Mouse (Mus musculus) midbrain, embryonic 10.5 days (tissue): ENCODE results near the gene Olfr792. TPM values are rescaled to one million over a fixed set of nuclear protein-coding genes. Genes with fewer than 3 reads are reported as not detected.

Experiments
- DNase-seq: peaks from one replicate; pipeline ENCODE4 v3.0.0-alpha.2; 2017; ENCODE audit warnings: low spot score
- H3K27ac ChIP-seq: fragments of 300-500 bp; sonication (generic); replicated peaks from 2 replicates; pipeline ENCODE4 v1.5.1; 2016; ENCODE audit warnings: mild to moderate bottlenecking
- H3K27me3 ChIP-seq: fragments of 300-500 bp; sonication (generic); 2 replicates; pipeline ENCODE4 v1.6.1; 2016; ENCODE audit warnings: low read depth, mild to moderate bottlenecking; ENCODE audit not compliant: poor library complexity, severe bottlenecking
- H3K36me3 ChIP-seq: fragments of 300-500 bp; sonication (generic); 2 replicates; pipeline ENCODE4 v1.6.1; 2016; ENCODE audit warnings: mild to moderate bottlenecking, moderate library complexity
- H3K4me1 ChIP-seq: fragments of 300-500 bp; sonication (generic); 2 replicates; pipeline ENCODE4 v1.6.1; 2016
- H3K4me3 ChIP-seq: fragments of 300-500 bp; sonication (generic); 2 replicates; pipeline ENCODE4 v1.5.1; 2016; ENCODE audit warnings: mild to moderate bottlenecking, moderate library complexity
- H3K9me3 ChIP-seq: fragments of 300-500 bp; sonication (generic); replicated peaks from 2 replicates; pipeline ENCODE4 v1.6.1; 2016; ENCODE audit warnings: mild to moderate bottlenecking
- WGBS: fragments of 180-500 bp; shearing (Covaris S2); methylation state at CpG from one replicate; pipeline ENCODE4 v1.1.7; 2016; 5-methylcytosine and 5-hydroxymethylcytosine counted together
- microRNA-seq: library from miRNA; unstranded; fragments of <30 nt; microRNA quantifications from one replicate; pipeline ENCODE4, GENCODE M21; 2017
- polyA plus RNA-seq: library from polyadenylated mRNA; unstranded; fragments of >200 nt; fragmentation: Nextera tagmentation; extraction: Ambion mirVana; gene quantifications from 2 replicates; pipeline ENCODE4 v1.2.1, GENCODE M21; 2016

The Olfr792 gene
- not detected in 2 replicates for polyA plus RNA-seq

DNA sequence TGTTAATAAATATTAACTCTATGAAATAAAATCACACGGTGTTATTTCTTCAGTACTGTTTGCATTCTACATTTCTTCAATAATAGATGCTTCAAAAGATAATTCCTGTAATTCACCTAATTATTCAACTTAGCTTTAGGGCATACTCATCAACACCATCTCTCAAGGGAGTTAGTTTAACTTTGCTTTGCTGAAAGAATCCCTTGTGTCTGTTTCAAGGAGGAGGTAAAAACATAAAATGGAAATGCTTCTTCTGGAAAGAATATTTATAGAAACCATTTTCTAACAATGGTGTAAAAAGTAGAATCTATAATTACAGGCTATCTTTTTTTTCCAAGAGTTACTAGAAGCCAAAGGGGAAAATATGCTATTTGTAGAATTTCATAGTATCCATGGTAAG, at the start of gene Olfr792:
Gene Olfr792 (plus strand): TSS at position 301 of the 400 bp plus-strand sequence.
- no peak for DNase-seq
- peaks cover 9% of the 10 kb centered on the region; the same call in 1 of the 2 replicates for H3K9me3 ChIP-seq
- H3K27me3 ChIP-seq = no peaks in the 10 kb centered on the region
- no peak within 1 kb of the TSS for H3K4me3 ChIP-seq
- WGBS = 83% methylated on average over 1 of the region's 1 CpGs
- H3K36me3 ChIP-seq = no peaks in the 10 kb centered on the region
- H3K4me1 ChIP-seq = no peaks in the 10 kb centered on the region
- H3K27ac ChIP-seq = no peak within 1 kb of the TSS

DNA sequence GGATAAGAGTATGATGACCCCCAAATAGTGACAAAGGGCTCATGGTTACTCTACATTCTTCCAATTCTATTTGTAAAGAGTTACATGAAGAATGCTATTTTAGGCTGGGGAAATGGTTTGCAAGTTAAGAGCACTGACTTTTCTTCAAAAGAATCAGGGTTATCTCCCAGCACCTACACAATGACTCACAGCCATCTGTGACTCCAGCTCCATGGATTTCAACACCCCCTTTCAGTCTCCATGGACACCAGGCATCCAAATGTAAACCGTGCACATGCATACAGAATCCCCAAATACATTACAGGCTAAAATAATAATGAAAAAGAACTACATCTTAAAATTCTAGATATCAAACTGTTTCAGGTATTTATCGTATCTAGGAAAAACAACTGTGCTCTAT, 48.9 kb upstream of the Olfr792 start:
- H3K9me3 ChIP-seq = no peaks in the 10 kb centered on the region
- WGBS = 88% methylated on average over 2 of the region's 2 CpGs
- no peaks in the 10 kb centered on the region for H3K4me1 ChIP-seq
- H3K4me3 ChIP-seq = no peak overlapping the region
- no peak overlapping the region for H3K27ac ChIP-seq
- no peak for DNase-seq
- no peaks in the 10 kb centered on the region for H3K36me3 ChIP-seq
- no peaks in the 10 kb centered on the region for H3K27me3 ChIP-seq

GRCm38 (mm10) chr10:129498192-129498591, 40.8 kb upstream of the Olfr792 start, which contains the start of gene Olfr790:
Gene Olfr790, plus strand, starts transcription at chr10:129498492.
- Histone ChIP-seq H3K9me3 (no peaks in the 10 kb centered on the region), H3K27ac (no peak within 1 kb of the TSS), H3K4me3 (no peak within 1 kb of the TSS), H3K4me1 (no peaks in the 10 kb centered on the region), H3K27me3 (no peaks in the 10 kb centered on the region), H3K36me3 (no peaks in the 10 kb centered on the region)
- DNase-seq = no peak

- Histone ChIP-seq H3K27me3 (no peaks in the 10 kb centered on the region), H3K4me1 (no peaks in the 10 kb centered on the region), H3K9me3 (no peaks in the 10 kb centered on the region), H3K27ac (no peak within 1 kb of the TSS), H3K4me3 (no peak within 1 kb of the TSS), H3K36me3 (no peaks in the 10 kb centered on the region)
- 78% methylated on average over 3 of the region's 3 CpGs for WGBS
- DNase-seq = no peak
Observed at GRCm38 (mm10) chr10:129521492-129521891, 17.5 kb upstream of the Olfr792 start, which contains the start of gene Olfr791. Gene Olfr791, plus strand, starts transcription at chr10:129521792.

DNA sequence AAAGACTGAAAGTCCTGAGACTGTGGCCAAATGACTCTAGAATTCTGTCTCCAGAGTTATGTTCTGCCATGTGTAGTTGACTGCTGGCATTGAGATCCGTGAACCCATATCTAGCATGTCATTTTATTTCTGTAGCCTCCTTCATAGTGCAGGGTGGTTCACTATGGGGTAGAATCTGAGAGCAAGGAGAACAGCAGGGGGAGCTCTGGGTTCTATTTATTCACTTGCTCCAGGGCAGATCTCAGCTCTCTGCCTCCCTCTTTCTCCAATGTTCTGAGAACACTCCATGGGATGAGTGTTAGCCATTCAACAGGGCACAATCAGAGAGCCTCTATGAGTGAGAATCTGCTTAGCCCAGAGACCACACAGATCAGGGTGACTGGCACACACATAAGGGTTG, 10.4 kb downstream of the Olfr792 start:
- Histone ChIP-seq H3K36me3 (no peaks in the 10 kb centered on the region), H3K4me1 (no peaks in the 10 kb centered on the region), H3K27me3 (no peaks in the 10 kb centered on the region), H3K4me3 (no peak overlapping the region), H3K9me3 (peaks cover 5% of the 10 kb centered on the region; the same call in 1 of the 2 replicates), H3K27ac (no peak overlapping the region)
- no peak for DNase-seq
- 50% methylated on average over 1 of the region's 1 CpGs for WGBS

DNA sequence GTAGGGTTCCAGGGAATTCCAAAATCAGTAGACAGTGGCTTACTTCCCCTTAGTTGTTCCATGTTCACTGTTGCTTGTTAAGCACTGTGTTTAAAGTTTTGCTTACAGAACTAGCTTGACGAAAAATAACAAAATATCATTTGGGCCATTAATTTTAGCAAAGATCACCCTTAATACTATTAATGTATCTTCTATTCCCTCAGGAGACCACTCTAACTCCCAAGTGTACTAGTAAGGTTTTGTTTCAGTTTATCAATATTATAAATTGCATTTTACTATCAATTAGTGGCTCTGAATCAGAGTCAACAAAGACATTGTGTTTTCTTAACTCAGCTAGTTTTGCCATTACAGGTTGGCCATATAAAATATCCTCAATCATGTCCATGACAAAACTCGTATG, 28.4 kb downstream of the Olfr792 start, which contains the start of gene Olfr794:
Gene Olfr794 (plus strand): TSS at position 301 of the 400 bp plus-strand sequence.
- H3K36me3 ChIP-seq = no peaks in the 10 kb centered on the region
- WGBS = 79% methylated on average over 2 of the region's 2 CpGs
- no peak within 1 kb of the TSS for H3K4me3 ChIP-seq
- no peaks in the 10 kb centered on the region for H3K4me1 ChIP-seq
- H3K27ac ChIP-seq = no peak within 1 kb of the TSS
- H3K27me3 ChIP-seq = no peaks in the 10 kb centered on the region
- 0 out of 2 replicates have a peak, but pooled peaks cover 4% of the 10 kb centered on the region for H3K9me3 ChIP-seq
- no peak for DNase-seq

- Histone ChIP-seq H3K27ac (no peak overlapping the region), H3K4me1 (no peaks in the 10 kb centered on the region), H3K27me3 (no peaks in the 10 kb centered on the region), H3K4me3 (no peak overlapping the region), H3K36me3 (no peaks in the 10 kb centered on the region), H3K9me3 (no peaks in the 10 kb centered on the region)
- no peak for DNase-seq
- WGBS = 84% methylated on average over 1 of the region's 1 CpGs
Observed at GRCm38 (mm10) chr10:129577066-129577465, 38.1 kb downstream of the Olfr792 start.

Small RNAs within 50 kb of the gene (microRNA-seq; reads per million reads assigned to microRNA genes)
- not detected for gene Gm23252

Other genes starting within 250 kb of the Olfr792 start
- not detected in 2 replicates for gene Olfr780, start 221.0 kb upstream of the Olfr792 start, polyA plus RNA-seq
- gene Olfr781, start 210.3 kb upstream of the Olfr792 start, polyA plus RNA-seq = not detected in 2 replicates
- not detected in 2 replicates for gene Olfr782, start 190.3 kb upstream of the Olfr792 start, polyA plus RNA-seq
- gene Olfr784, start 155.1 kb upstream of the Olfr792 start, polyA plus RNA-seq = 0.06 TPM in 1 of 2 replicates, not detected in the other
- not detected in 2 replicates for gene Olfr785, start 133.7 kb upstream of the Olfr792 start, polyA plus RNA-seq
- not detected in 2 replicates for gene Olfr786, start 111.9 kb upstream of the Olfr792 start, polyA plus RNA-seq
- not detected in 2 replicates for gene Olfr787, start 77.3 kb upstream of the Olfr792 start, polyA plus RNA-seq
- gene Olfr788, start 68.2 kb upstream of the Olfr792 start, polyA plus RNA-seq = not detected in 2 replicates
- gene Olfr789, start 54.4 kb upstream of the Olfr792 start, polyA plus RNA-seq = not detected in 2 replicates
- not detected in 2 replicates for gene Olfr790, start 40.7 kb upstream of the Olfr792 start, polyA plus RNA-seq
- not detected in 2 replicates for gene Olfr791, start 17.4 kb upstream of the Olfr792 start, polyA plus RNA-seq
- gene Olfr794, start 28.5 kb downstream of the Olfr792 start, polyA plus RNA-seq = not detected in 2 replicates
- gene Olfr796, start 73.4 kb downstream of the Olfr792 start, polyA plus RNA-seq = not detected in 2 replicates
- not detected in 2 replicates for gene Olfr798, start 88.8 kb downstream of the Olfr792 start, polyA plus RNA-seq
- gene Olfr799, start 98.3 kb downstream of the Olfr792 start, polyA plus RNA-seq = not detected in 2 replicates
- gene Olfr800, start 118.5 kb downstream of the Olfr792 start, polyA plus RNA-seq = not detected in 2 replicates
- not detected in 2 replicates for gene Olfr801, start 134.7 kb downstream of the Olfr792 start, polyA plus RNA-seq
- gene Olfr802, start 149.0 kb downstream of the Olfr792 start, polyA plus RNA-seq = not detected in 2 replicates
- not detected in 2 replicates for gene Olfr803, start 155.1 kb downstream of the Olfr792 start, polyA plus RNA-seq
- not detected in 2 replicates for gene Olfr804, start 164.0 kb downstream of the Olfr792 start, polyA plus RNA-seq
- gene Olfr805, start 190.2 kb downstream of the Olfr792 start, polyA plus RNA-seq = not detected in 2 replicates
- gene Olfr806, start 202.8 kb downstream of the Olfr792 start, polyA plus RNA-seq = not detected in 2 replicates
- not detected in 2 replicates for gene Olfr807, start 218.6 kb downstream of the Olfr792 start, polyA plus RNA-seq
- gene Olfr808, start 226.3 kb downstream of the Olfr792 start, polyA plus RNA-seq = not detected in 2 replicates
- not detected in 2 replicates for gene Olfr809, start 235.5 kb downstream of the Olfr792 start, polyA plus RNA-seq